Mouse (Mus musculus): ENCODE data around the gene Gm47995.
A peak's percentile ranks its signal among the peaks of the same experiment; 100 is the strongest.
"Not testable (repeated sequence)": the region's sequence is repeated elsewhere in the genome, so short reads cannot be mapped to it uniquely, and the experiment has no call there.

The Gm47995 gene

GRCm38 (mm10) chr1:151198120-151198519, at the start of gene Gm47995:
Gene Gm47995 (plus strand): TSS chr1:151198448.
- DNase-seq (ENCODE audit: low spot score), result not testable (repeated sequence)

- no peak for DNase-seq (ENCODE audit: low spot score)
Measured at GRCm38 (mm10) chr1:151150211-151150610, 48.0 kb upstream of the Gm47995 start.

DNA sequence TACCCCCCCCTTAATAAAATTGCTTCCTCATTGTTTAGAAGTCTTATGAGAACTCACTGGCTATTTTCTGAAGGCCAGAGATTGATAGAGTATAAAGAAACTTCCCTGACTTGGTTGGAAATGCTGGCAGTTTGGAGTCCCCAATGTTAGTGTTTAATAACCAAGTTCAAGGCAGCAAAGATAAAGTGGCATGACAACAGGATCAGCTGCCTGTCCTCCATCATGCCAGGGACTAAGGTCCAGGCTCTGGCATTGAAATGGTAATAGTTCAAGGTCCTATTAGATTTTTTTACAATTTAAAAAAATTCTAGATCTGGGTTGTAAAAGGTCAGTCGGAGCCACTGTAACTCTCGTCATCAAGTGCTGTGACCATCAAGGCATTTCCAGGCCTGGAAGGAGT, 47.2 kb upstream of the Gm47995 start:
- no peak for DNase-seq (ENCODE audit: low spot score)

DNA sequence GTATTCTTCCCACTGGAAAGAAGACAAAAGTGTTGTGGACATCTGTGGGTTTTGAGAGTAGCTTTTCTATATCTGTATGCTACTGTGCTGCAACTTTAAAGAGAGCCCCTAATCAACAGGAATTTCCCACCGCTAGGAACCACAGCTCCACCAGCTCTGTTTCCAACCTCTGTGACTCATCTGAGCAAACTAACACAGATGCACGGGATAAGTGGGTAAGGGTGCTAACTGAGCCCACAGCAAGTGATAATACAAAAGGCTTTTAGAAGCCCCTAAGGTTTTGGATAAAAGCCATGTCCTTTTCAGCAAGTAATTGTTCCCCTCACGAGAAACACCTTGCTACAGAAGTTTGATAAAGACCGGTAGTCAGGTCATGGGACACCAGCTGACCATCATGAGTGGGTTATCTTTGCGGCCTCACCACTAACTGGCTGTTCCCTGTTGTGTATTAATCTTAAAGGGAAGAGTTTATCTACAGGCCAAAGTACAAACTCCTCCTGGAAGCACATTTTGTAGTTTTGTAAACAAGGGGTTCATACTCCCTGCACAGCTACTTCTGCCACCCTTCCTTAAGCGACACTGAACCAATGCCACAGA, 45.1 kb upstream of the Gm47995 start:
- no peak for DNase-seq (ENCODE audit: low spot score)

DNA sequence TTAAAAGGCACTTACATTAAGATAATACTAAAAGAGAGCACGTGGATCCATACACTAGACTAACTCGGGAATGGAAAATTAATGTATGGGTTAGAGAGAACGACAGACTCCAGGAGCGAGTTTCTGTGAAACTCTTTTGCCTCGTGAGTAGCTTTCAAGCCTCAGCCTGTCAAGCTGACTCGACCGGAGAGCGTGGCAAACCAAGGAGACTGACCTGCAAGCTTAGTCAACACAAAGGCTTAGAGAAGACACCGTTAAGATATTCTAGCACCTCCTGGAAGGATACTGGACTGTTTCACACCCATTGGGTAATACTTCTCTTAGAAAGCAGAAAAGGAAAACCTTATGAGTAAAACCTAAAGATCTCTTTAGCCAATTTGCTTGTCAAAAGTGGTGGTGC, 44.1 kb upstream of the Gm47995 start:
- not testable (repeated sequence) for DNase-seq (ENCODE audit: low spot score)

DNA sequence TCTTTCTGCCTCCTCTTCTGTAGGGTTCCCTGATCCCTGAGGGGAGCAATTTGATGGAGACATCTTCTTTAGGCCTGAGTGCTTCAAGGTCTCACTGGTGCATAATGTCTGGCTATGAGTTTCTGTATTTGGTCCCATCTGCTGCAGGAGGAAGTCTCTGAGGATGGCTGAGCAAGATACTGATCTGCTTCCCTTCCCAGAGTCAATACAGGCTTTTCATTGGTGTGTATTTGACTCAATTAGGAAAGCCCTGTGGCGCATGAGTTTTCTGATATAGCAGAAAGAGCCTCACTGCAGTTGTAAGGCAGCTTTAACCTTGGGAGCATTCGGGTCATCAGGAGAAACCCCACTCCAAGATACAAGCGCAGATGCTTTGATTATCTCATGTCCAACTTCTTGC, 42.1 kb upstream of the Gm47995 start:
- DNase-seq (ENCODE audit: low spot score), result no peak

DNA sequence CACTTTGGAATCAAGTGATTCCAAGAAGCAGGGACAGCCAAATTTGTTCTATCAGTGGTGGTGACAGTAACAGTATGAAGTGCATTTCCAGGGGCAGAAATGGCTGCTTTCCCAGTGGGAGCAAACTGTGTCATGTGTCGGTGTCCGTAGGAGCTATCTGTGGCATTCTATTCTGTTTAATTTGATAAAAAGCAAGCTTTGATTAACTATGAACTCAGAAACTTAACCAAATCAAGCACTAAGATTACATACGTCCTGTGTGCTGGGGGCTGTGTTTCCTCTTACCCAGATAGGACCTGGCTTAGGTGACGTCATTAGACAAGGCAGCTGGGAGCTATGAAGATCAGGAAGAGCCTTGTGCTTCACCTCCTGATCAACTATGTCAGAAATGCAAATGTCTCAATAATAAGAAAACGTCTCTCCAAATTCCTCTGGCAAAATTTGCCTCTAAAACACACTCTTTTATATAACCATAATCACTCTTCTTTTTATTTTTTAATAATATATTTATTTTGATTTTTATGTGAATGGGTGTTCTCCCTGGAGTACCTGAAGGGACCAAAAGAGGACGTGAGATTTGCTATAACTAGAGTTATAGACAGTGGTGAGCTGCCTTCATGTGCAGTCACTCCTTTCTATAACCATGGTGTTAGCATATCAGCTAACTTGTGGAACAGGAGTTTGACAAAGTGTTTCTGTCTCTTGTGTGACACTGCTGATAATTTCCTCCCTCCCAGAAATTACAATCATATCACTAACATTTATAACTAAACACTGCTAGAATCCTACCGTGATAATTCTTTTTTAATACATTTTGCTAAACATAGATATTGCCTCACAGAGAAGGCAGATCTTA, 41.2 kb upstream of the Gm47995 start:
- no peak for DNase-seq (ENCODE audit: low spot score)

- peak; percentile 42 for DNase-seq (ENCODE audit: low spot score)
Measured at GRCm38 (mm10) chr1:151157963-151158856, 40.0 kb upstream of the Gm47995 start.

- DNase-seq (ENCODE audit: low spot score), result no peak
Measured at GRCm38 (mm10) chr1:151158857-151159510, 39.3 kb upstream of the Gm47995 start.

DNA sequence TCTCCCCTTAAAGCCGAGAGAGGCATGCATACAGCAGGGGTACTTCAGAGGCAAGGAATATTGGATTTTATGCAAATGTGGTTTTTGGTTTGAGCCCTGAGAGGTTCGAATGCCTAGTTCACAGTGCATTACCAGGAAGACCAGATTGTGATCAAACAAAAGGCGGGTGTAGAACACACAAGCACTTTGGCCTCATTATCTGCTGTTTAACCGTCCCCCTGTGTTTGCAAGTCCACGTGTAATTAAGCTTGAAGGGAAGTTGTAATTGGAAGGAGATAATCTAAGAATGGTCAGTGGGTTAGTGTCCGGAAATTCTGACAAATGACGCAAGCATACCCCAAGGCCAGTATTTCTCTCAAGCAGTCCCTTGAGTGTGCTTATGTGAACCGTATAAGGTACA, 32.2 kb upstream of the Gm47995 start:
- DNase-seq (ENCODE audit: low spot score), result peak; percentile 20

DNA sequence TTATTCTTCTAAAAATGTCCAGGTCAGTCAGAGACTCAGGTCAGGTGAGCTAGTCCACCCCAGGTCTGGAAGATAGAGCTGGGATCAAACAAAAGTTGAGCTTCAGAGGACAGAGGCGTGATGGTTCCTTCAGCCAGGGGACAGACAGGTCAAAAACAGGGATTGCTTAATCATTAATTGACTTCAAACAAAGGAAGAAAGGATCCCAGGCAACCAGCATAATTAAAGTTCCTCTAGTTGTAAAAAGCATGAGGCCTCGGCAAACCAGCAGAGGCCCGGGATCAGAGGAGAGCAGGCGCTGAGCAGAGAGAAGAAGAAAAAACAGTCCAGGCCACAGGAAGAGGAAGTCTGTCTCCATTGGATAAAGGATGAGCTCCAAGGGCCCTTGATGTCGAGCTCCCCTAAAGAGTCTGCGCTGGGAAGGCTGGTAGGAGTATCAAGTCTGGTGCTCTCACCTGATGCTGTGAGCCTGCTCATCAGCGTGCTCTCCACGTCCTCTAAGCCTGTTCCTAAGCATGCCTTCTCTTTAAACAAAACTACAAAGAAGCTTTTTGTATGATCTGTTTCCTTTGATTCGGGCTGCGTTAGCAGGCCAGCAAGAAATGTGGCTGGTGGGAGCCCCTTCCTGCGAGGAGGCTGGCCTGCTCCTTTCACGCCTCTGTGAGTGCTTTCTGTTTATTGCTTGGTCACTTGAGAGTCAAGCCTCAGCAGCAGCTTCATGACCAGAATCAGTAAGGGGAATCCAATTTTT, 30.8 kb upstream of the Gm47995 start:
- DNase-seq (ENCODE audit: low spot score), result peak; percentile 24

DNA sequence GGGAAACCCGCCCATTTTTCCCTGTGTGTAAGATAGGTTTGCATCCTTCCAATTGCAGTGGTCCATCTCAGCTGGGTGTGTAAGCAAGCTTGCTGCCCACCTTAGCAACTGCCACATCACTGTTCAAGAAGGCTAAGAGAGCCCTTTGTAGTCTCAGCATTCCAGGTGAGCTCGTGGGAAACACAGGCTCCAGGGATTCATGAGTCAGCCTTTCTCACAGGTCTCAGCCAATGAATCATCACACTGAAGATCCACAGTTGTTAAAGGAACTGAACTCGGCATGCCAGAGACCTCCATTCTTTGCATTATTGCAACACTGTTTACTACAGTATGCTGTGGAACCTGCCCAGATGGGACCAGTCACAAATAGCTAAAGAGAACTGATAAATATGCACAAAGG, 29.6 kb upstream of the Gm47995 start:
- DNase-seq (ENCODE audit: low spot score), result no peak

DNA sequence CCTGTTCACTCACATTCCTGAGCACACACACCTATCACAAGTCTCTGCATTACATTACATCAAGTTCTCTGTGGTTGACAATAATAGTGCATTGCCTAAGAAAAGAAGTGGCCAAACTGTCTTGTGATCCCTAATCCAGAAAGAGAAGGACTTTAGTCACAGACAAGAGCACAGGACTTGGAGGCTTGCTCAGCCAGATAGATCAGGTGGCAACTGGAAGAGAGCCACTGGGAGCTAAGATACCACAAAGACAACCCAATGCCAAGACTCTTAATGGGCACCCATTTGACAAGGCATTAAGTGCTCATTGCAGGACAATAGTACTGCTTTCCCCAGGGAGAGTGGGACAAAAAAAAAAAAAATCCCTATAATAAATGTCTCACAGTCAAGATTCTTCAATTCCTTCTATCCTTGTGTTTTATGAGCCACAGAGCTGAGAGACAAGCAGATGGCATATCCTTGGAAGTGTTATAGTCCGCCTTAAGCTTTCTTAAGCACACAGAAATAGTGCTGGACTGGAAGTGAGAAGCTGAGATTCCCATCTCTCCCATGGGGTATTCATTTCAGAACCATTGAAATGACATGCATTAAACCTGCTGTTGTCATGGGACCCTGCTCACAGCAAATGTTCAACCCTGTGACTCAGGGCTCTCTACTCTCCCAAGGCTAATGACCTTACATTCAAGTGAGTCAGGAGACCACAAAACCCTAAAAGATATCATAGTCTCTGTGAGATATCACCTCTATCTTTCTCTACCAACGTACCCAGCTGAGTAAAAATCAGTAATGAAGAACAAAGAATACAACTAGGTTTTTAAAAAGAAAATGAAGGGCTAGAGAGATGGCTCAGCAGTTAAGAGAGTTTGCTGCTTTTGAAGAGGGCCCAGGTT, 26.4 kb upstream of the Gm47995 start:
- DNase-seq (ENCODE audit: low spot score), result no peak

GRCm38 (mm10) chr1:151177030-151177936, 21.0 kb upstream of the Gm47995 start:
- peak; percentile 77 for DNase-seq (ENCODE audit: low spot score)

DNA sequence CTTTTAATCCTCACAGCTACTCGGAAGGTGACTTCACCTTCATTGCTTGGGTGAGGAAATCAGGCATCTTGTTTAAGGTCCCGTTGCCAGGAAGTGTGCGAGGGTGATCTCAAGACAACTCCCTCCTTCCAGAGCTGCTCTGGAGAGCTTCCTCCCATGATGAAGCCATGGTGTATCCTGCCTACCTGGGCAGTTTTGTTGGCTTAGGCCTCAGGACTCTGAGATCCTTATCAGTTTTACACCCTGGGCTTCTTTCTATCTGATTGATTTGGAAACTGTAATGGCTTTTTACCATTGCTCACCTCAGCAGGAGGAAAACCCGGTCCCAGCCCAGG, 20.3 kb upstream of the Gm47995 start:
- no peak for DNase-seq (ENCODE audit: low spot score)

GRCm38 (mm10) chr1:151178505-151179083, 19.7 kb upstream of the Gm47995 start:
- DNase-seq (ENCODE audit: low spot score), result peak; percentile 61

- no peak for DNase-seq (ENCODE audit: low spot score)
Measured at GRCm38 (mm10) chr1:151180167-151180566, 18.1 kb upstream of the Gm47995 start.

- not testable (repeated sequence) for DNase-seq (ENCODE audit: low spot score)
Measured at GRCm38 (mm10) chr1:151182266-151182665, 16.0 kb upstream of the Gm47995 start, which contains the start of gene Gm47985. Gene Gm47985 (plus strand): TSS chr1:151182537.

GRCm38 (mm10) chr1:151186186-151186585, 12.1 kb upstream of the Gm47995 start:
- DNase-seq (ENCODE audit: low spot score), result not testable (repeated sequence)

Data from embryo, embryonic 10.5 days (tissue).